In the genomic region with DNA sequence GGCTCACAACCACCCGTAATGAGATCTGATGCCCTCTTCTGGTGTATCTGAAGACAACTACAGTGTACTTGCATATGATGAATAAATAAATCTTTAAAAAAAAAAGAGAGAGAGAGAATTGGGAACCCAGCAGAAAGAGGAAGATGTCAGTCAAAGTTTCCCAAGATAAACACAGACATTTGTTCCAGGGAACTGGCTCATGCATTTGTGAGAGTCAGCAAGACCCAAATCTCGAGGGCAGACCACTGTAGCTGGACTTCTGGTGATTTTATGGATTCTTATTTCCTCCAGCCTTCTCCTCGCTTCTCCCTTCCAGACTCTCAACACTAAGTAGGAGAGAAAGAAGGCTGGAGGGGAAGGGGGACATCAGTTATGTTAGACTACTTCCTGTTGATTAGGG, we compare ENCODE assay signal across 37 mouse cellular contexts. TPM values are rescaled to one million over a fixed set of nuclear protein-coding genes. Genes with fewer than 3 reads are reported as not detected.
DNase-seq lines count a peak whose midpoint lies in the region; ATAC-seq and TF ChIP-seq lines count a peak whose summit lies in the region.
"Had no signal": no experiment of that assay in that cellular context is flagged by ENCODE, and none has a peak within 500 bp of the region (broad histone marks: within the 10 kb centered on the region; RNA-seq: fewer than 3 reads in every experiment).

No protein-coding gene starts in this region.

- dilution Hi-C loops in CH12.LX (cut with MboI; ENCODE audit: extremely low pct_ligation_motif_present, extremely low pct_unique_long_range_greater_than_20kb, low sequenced_read_pairs): no loop called here

- no peaks in the 10 kb centered on the region for H3K79me2 ChIP-seq in CH12.LX (replicated peaks; ENCODE audit: control insufficient read depth, extremely low read depth, insufficient read depth, poor library complexity, severe bottlenecking)

- no peak for DNase-seq in CH12.LX (ENCODE audit: extremely low read depth)
- DNase-seq in MEL-GATA-1-ER (ENCODE audit: extremely low read depth, low read depth): peak; percentile 63
- no peak for DNase-seq in liver, postnatal 0 days
- DNase-seq in thymus, postnatal 25 days: no peak
- DNase-seq in natural killer cell, adult 2 months (ENCODE audit: low spot score in 2 of 2): no peak
- no peak for DNase-seq in cerebellum, postnatal 25 days
- DNase-seq: adrenal gland, postnatal 14 days; cerebellum, adult 2 months; embryo, embryonic 11 days; gastrocnemius, postnatal 25 days; heart, adult 18-20 months; heart, postnatal 36 days; kidney, adult 9 months; kidney, postnatal 14 days; layer of hippocampus, adult 9-11 months; lung, embryonic 14.5 days; lung, postnatal 14 days had no signal

- no peak for ATAC-seq in liver, embryonic 12.5 days
- ATAC-seq in liver, postnatal 0 days: no peak
- ATAC-seq: CD4-positive, CD25-positive, alpha-beta regulatory T cell, adult 4 months; forebrain, embryonic 15.5 days; hindbrain, postnatal 0 days; intestine, embryonic 15.5 days; Patski had no signal

- H3K4me1 ChIP-seq in CH12.LX (ENCODE audit: control insufficient read depth in 1 of 2, insufficient read depth in 2 of 2): peaks cover 19 to 47% of the 10 kb centered on the region in 2 experiments
- H3K4me1 ChIP-seq in liver, embryonic 12.5 days: peaks cover 74% of the 10 kb centered on the region
- H3K4me1 ChIP-seq in liver, postnatal 0 days (ENCODE audit: insufficient read depth): peaks cover 50% of the 10 kb centered on the region
- H3K4me1 ChIP-seq: forebrain, embryonic 15.5 days; hindbrain, embryonic 12.5 days; limb, embryonic 13.5 days; midbrain, embryonic 12.5 days had no signal

- H3K4me3 ChIP-seq in CH12.LX (replicated peaks in 1 of 3; ENCODE audit: low read depth in 2 of 3, low read length in 2 of 3, poor library complexity in 1 of 3): no peak overlapping the region
- no peak overlapping the region for H3K4me3 ChIP-seq in liver, embryonic 12.5 days
- no peak overlapping the region for H3K4me3 ChIP-seq in liver, postnatal 0 days (ENCODE audit: low read depth, low read length)
- H3K4me3 ChIP-seq: embryonic facial prominence, embryonic 12.5 days; forebrain, embryonic 15.5 days; hindbrain, embryonic 12.5 days; intestine, embryonic 15.5 days; left cerebral cortex, adult 2 months; limb, embryonic 13.5 days; midbrain, embryonic 12.5 days had no signal

- in situ Hi-C loops in CH12.LX (cut with MboI; ENCODE audit: low pct_ligation_motif_present, low pct_unique_long_range_greater_than_20kb, low sequenced_read_pairs): no loop called here

- no peak; the same call in 1 of the 2 replicates for TF ChIP-seq RAD21 in CH12.LX (IDR thresholded peaks at IDR 0.05; ENCODE audit: low read depth, low read length)

- no peaks in the 10 kb centered on the region for H3K9me3 ChIP-seq in CH12.LX (replicated peaks; ENCODE audit: low read length)
- H3K9me3 ChIP-seq in liver, embryonic 12.5 days (replicated peaks): no peaks in the 10 kb centered on the region
- no peaks in the 10 kb centered on the region for H3K9me3 ChIP-seq in liver, postnatal 0 days (ENCODE audit: low read length)
- H3K9me3 ChIP-seq: embryonic facial prominence, embryonic 12.5 days; forebrain, embryonic 15.5 days; hindbrain, embryonic 12.5 days; intestine, embryonic 15.5 days; limb, embryonic 13.5 days; midbrain, embryonic 12.5 days had no signal

- no peaks in the 10 kb centered on the region for H3K27me3 ChIP-seq in CH12.LX (replicated peaks)
- no peaks in the 10 kb centered on the region for H3K27me3 ChIP-seq in liver, embryonic 12.5 days (replicated peaks)
- no peaks in the 10 kb centered on the region for H3K27me3 ChIP-seq in liver, postnatal 0 days (ENCODE audit: insufficient read depth, low read length)
- H3K27me3 ChIP-seq: embryonic facial prominence, embryonic 12.5 days; forebrain, embryonic 15.5 days; hindbrain, embryonic 12.5 days; intestine, embryonic 15.5 days; limb, embryonic 13.5 days; midbrain, embryonic 12.5 days; Patski had no signal

- 44% methylated on average over 3 of the region's 3 CpGs for WGBS in liver, embryonic 12.5 days (ENCODE audit: insufficient replicate concordance)
- WGBS in liver, postnatal 0 days (ENCODE audit: insufficient replicate concordance): 50% methylated on average over 3 of the region's 3 CpGs

- H3K9ac ChIP-seq in CH12.LX (ENCODE audit: insufficient read depth, low read depth): no peak overlapping the region
- peak overlapping the region; percentile 41; the same call in 1 of the 2 replicates for H3K9ac ChIP-seq in liver, embryonic 12.5 days
- 0 out of 2 replicates have a peak overlapping the region, but pooled peaks have one; percentile 6 for H3K9ac ChIP-seq in liver, postnatal 0 days (replicated peaks)
- H3K9ac ChIP-seq: embryonic facial prominence, embryonic 12.5 days; forebrain, embryonic 15.5 days; hindbrain, embryonic 12.5 days; intestine, embryonic 15.5 days; limb, embryonic 13.5 days; lung, embryonic 14.5 days; midbrain, embryonic 12.5 days had no signal

- no peak overlapping the region for H3K4me2 ChIP-seq in CH12.LX (ENCODE audit: insufficient read depth, low read depth, poor library complexity, severe bottlenecking)
- no peak overlapping the region for H3K4me2 ChIP-seq in liver, embryonic 12.5 days
- H3K4me2 ChIP-seq in liver, postnatal 0 days (ENCODE audit: low read depth, low read length): no peak overlapping the region
- H3K4me2 ChIP-seq: embryonic facial prominence, embryonic 12.5 days; forebrain, embryonic 15.5 days; heart, embryonic 11.5 days; hindbrain, embryonic 12.5 days; intestine, embryonic 15.5 days; limb, embryonic 13.5 days; lung, embryonic 14.5 days; midbrain, embryonic 12.5 days had no signal

- H3K36me3 ChIP-seq in CH12.LX (replicated peaks in 1 of 2; ENCODE audit: control insufficient read depth in 1 of 2, insufficient read depth in 1 of 2, low read length in 1 of 2): no peaks in the 10 kb centered on the region
- no peaks in the 10 kb centered on the region for H3K36me3 ChIP-seq in liver, embryonic 12.5 days
- H3K36me3 ChIP-seq in liver, postnatal 0 days (replicated peaks; ENCODE audit: insufficient read depth, low read length): no peaks in the 10 kb centered on the region
- H3K36me3 ChIP-seq: embryonic facial prominence, embryonic 12.5 days; forebrain, embryonic 15.5 days; hindbrain, embryonic 12.5 days; intestine, embryonic 15.5 days; limb, embryonic 13.5 days; midbrain, embryonic 12.5 days had no signal

- no peak for TF ChIP-seq POLR2A in CH12.LX (IDR thresholded peaks at IDR 0.05; ENCODE audit: low read depth, low read length)

- TF ChIP-seq CTCF in CH12.LX (conservative IDR thresholded peaks at IDR 0.05 in 1 of 2, IDR thresholded peaks at IDR 0.05 in 1 of 2; ENCODE audit: low read depth in 2 of 2, low read length in 2 of 2): peak in 1 of 2 experiments; percentile 42; a peak in 2 of 4 replicates
- TF ChIP-seq CTCF in liver, postnatal 0 days (IDR thresholded peaks at IDR 0.05; ENCODE audit: low read depth): no peak

- TF ChIP-seq EP300 in CH12.LX (IDR thresholded peaks at IDR 0.05; ENCODE audit: low read length): no peak
- TF ChIP-seq EP300 in liver, postnatal 0 days (IDR thresholded peaks at IDR 0.05; ENCODE audit: low read depth): no peak

- no peak overlapping the region for H3K27ac ChIP-seq in CH12.LX (ENCODE audit: insufficient read depth, low read depth)
- peak overlapping the region; percentile 98 for H3K27ac ChIP-seq in liver, embryonic 12.5 days
- H3K27ac ChIP-seq in liver, postnatal 0 days (ENCODE audit: low read depth): 0 out of 2 replicates have a peak overlapping the region, but pooled peaks have one; percentile 39
- H3K27ac ChIP-seq: embryonic facial prominence, embryonic 12.5 days; forebrain, embryonic 15.5 days; hindbrain, embryonic 12.5 days; hindbrain, postnatal 0 days; intestine, embryonic 15.5 days; left cerebral cortex, adult 2 months; limb, embryonic 13.5 days; midbrain, embryonic 12.5 days had no signal

TF ChIP-seq in CH12.LX, 34 proteins besides CTCF, POLR2A, EP300 and RAD21:
- TF ChIP-seq SMC3 (IDR thresholded peaks at IDR 0.05; ENCODE audit: low read depth, low read length) (peak; percentile 22; the same call in 1 of the 2 replicates), JUN (IDR thresholded peaks at IDR 0.05; ENCODE audit: insufficient read depth, low read depth, low read length) (no peak), ZNF384 (IDR thresholded peaks at IDR 0.05; ENCODE audit: low read depth, low read length) (peak; percentile 46; the same call in 1 of the 2 replicates)

RNA-seq across cellular contexts. Expression of gene Il10rb, which starts 32.1 kb away (rescaled TPM):
- 27.5 and 32.1 TPM in 2 replicates for total RNA-seq in CH12.LX (2012; rRNA removed)
- total RNA-seq in CH12.LX (2014; rRNA removed): 34.8 and 36.1 TPM in 2 replicates
- polyA plus RNA-seq in CH12.LX (2012; ENCODE audit: insufficient read length, low read depth): 35.6 and 37.9 TPM in 2 replicates
- 26.0 and 27.0 TPM in 2 replicates for polyA plus RNA-seq in liver, embryonic 12.5 days (2016; fragmentation: Nextera tagmentation; extraction: Ambion mirVana)
- 25.5 and 26.4 TPM in 2 replicates for polyA plus RNA-seq in liver, postnatal 0 days (2015; fragmentation: Nextera tagmentation; extraction: Ambion mirVana)

RNA-seq across cellular contexts. Expression of gene Gm21970, which starts 46.6 kb away (rescaled TPM):
- total RNA-seq in CH12.LX (2012; rRNA removed) (not detected in 2 replicates), CH12.LX (2014; rRNA removed) (not detected in 2 replicates)
- polyA plus RNA-seq in CH12.LX (2012; ENCODE audit: insufficient read length, low read depth): not detected in 2 replicates
- not detected in 2 replicates for polyA plus RNA-seq in liver, embryonic 12.5 days (2016; fragmentation: Nextera tagmentation; extraction: Ambion mirVana)
- polyA plus RNA-seq in liver, postnatal 0 days (2015; fragmentation: Nextera tagmentation; extraction: Ambion mirVana): not detected in 2 replicates
- total RNA-seq: gastrocnemius, adult 18-20 months; gastrocnemius, postnatal 25 days; heart, adult 18-20 months; hindbrain, postnatal 0 days; left cerebral cortex, adult 2 months; left cerebral cortex, postnatal 36 days; megakaryocyte progenitor cell, adult 5-6 weeks had no signal
- polyA plus RNA-seq: CD4-positive, CD25-positive, alpha-beta regulatory T cell, adult 4 months; cerebellum, adult 2 months; embryonic facial prominence, embryonic 12.5 days; forebrain, embryonic 15.5 days; frontal cortex, adult 2 months; heart, embryonic 11.5 days; heart, embryonic 16.5 days; hindbrain, embryonic 12.5 days; hindbrain, postnatal 0 days; intestine, embryonic 15.5 days; limb, embryonic 13.5 days; midbrain, embryonic 12.5 days; neural tube, embryonic 14.5 days; testis, adult 2 months; thymus, postnatal 0 days had no signal

RNA-seq across cellular contexts. Expression of gene Ifnar1, which starts 47.0 kb away (rescaled TPM):
- 32.1 and 32.8 TPM in 2 replicates for total RNA-seq in CH12.LX (2012; rRNA removed)
- total RNA-seq in CH12.LX (2014; rRNA removed): 34.9 and 40.3 TPM in 2 replicates
- 40.1 and 49.4 TPM in 2 replicates for polyA plus RNA-seq in CH12.LX (2012; ENCODE audit: insufficient read length, low read depth)
- polyA plus RNA-seq in liver, embryonic 12.5 days (2016; fragmentation: Nextera tagmentation; extraction: Ambion mirVana): 24.5 and 27.8 TPM in 2 replicates
- 16.3 and 16.6 TPM in 2 replicates for polyA plus RNA-seq in liver, postnatal 0 days (2015; fragmentation: Nextera tagmentation; extraction: Ambion mirVana)
